Mouse (Mus musculus) lung, adult 2 months (tissue): ENCODE measurements around the gene Fam76b.

Experiments used
- CTCF ChIP-seq: fragments of 200-500 bp; IDR thresholded peaks from 2 replicates; pipeline ENCODE4 v1.5.1; 2011; ENCODE audit warnings: mild to moderate bottlenecking, low read length, control low read depth; ENCODE audit not compliant: insufficient read depth
- POLR2A ChIP-seq: fragments of 200-500 bp; IDR thresholded peaks from 2 replicates; pipeline ENCODE4 v1.6.1; 2011; ENCODE audit warnings: low read depth, mild to moderate bottlenecking, control low read depth, low read length, borderline replicate concordance; ENCODE audit errors: extremely low read depth

DNA sequence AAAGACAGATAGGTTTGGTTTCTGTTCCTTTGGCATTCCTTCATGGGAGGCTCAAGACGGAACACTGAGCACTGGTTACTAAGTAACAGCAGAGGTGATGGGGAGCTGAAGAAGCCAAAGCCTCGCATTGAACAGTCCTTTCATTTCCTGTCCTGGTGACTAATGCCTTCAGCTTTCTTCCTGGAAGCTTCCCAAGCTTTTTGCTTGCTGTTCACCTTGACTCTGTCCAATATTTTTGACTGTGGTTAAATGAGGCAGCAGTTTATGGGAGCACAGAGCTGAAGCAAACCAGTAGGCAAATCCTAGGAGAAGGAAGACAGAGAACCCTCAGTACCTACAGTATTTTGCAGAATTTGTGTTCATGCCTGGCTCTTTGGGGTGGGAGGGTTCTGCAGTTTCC, 47.8 kb downstream of the Fam76b start:
- TF ChIP-seq CTCF, result no peak
- no peak for TF ChIP-seq POLR2A
